Mouse (Mus musculus): Measurements from ENCODE around the gene Hist2h2ab.
"Not testable (repeated sequence)": the region's sequence is repeated elsewhere in the genome, so short reads cannot be mapped to it uniquely, and the experiment has no call there.

Gene Hist2h2ab

GRCm38 (mm10) chr3:96219661-96220130, at the start of gene Hist2h2ab, which contains the start of gene Bola1:
Gene Hist2h2ab (plus strand): TSS chr3:96219865.
Gene Bola1 (minus strand): TSS chr3:96219709.
- DNase-seq (ENCODE audit: low spot score) = peak; percentile 56

GRCm38 (mm10) chr3:96170276-96170675, 49.4 kb upstream of the Hist2h2ab start:
- DNase-seq (ENCODE audit: low spot score) = no peak

- no peak for DNase-seq (ENCODE audit: low spot score)
Measured at GRCm38 (mm10) chr3:96170976-96171545, 48.6 kb upstream of the Hist2h2ab start.

GRCm38 (mm10) chr3:96171583-96172196, 48.0 kb upstream of the Hist2h2ab start:
- no peak for DNase-seq (ENCODE audit: low spot score)

GRCm38 (mm10) chr3:96172197-96173178, 47.2 kb upstream of the Hist2h2ab start, which contains the start of gene Sf3b4:
Gene Sf3b4 (plus strand): TSS chr3:96172332.
- DNase-seq (ENCODE audit: low spot score) = peak; percentile 75

GRCm38 (mm10) chr3:96173185-96173584, 46.5 kb upstream of the Hist2h2ab start:
- DNase-seq (ENCODE audit: low spot score) = no peak

GRCm38 (mm10) chr3:96174042-96174441, 45.6 kb upstream of the Hist2h2ab start:
- DNase-seq (ENCODE audit: low spot score) = not testable (repeated sequence)

GRCm38 (mm10) chr3:96175251-96175650, 44.4 kb upstream of the Hist2h2ab start:
- DNase-seq (ENCODE audit: low spot score) = no peak

GRCm38 (mm10) chr3:96178427-96178826, 41.2 kb upstream of the Hist2h2ab start:
- no peak for DNase-seq (ENCODE audit: low spot score)

GRCm38 (mm10) chr3:96178902-96179301, 40.8 kb upstream of the Hist2h2ab start:
- DNase-seq (ENCODE audit: low spot score) = no peak

- no peak for DNase-seq (ENCODE audit: low spot score)
Measured at GRCm38 (mm10) chr3:96179531-96179930, 40.1 kb upstream of the Hist2h2ab start.

- DNase-seq (ENCODE audit: low spot score) = no peak
Measured at GRCm38 (mm10) chr3:96180727-96181477, 38.8 kb upstream of the Hist2h2ab start, which contains the start of gene Sv2a. Gene Sv2a (plus strand): TSS chr3:96181151.

- DNase-seq (ENCODE audit: low spot score) = no peak
Measured at GRCm38 (mm10) chr3:96181510-96182381, 37.9 kb upstream of the Hist2h2ab start.

GRCm38 (mm10) chr3:96182382-96182776, 37.3 kb upstream of the Hist2h2ab start:
- no peak for DNase-seq (ENCODE audit: low spot score)

GRCm38 (mm10) chr3:96192977-96193376, 26.7 kb upstream of the Hist2h2ab start:
- DNase-seq (ENCODE audit: low spot score) = no peak

- no peak for DNase-seq (ENCODE audit: low spot score)
Measured at GRCm38 (mm10) chr3:96194966-96195365, 24.7 kb upstream of the Hist2h2ab start.

GRCm38 (mm10) chr3:96195616-96196313, 23.9 kb upstream of the Hist2h2ab start:
- DNase-seq (ENCODE audit: low spot score) = no peak

- DNase-seq (ENCODE audit: low spot score) = no peak
Measured at GRCm38 (mm10) chr3:96196437-96197128, 23.1 kb upstream of the Hist2h2ab start.

- peak; percentile 72 for DNase-seq (ENCODE audit: low spot score)
Measured at GRCm38 (mm10) chr3:96197129-96197749, 22.4 kb upstream of the Hist2h2ab start.
